Mouse (Mus musculus) liver, embryonic 14.5 days (tissue): ENCODE data around the gene Kctd11. TPM values are rescaled to one million over a fixed set of nuclear protein-coding genes. Genes with fewer than 3 reads are reported as not detected.
A peak's percentile ranks its signal among the peaks of the same experiment; 100 is the strongest.
"Not testable (repeated sequence)": the region's sequence is repeated elsewhere in the genome, so short reads cannot be mapped to it uniquely, and the experiment has no call there.

Experiments
- ATAC-seq: fragments of 200-750 bp; cut with Nextera tagmentation; 2 replicates; pipeline ENCODE4 v1.8.0; 2017; ENCODE audit warnings: moderate number of reproducible peaks, mild to moderate bottlenecking, moderate library complexity; ENCODE audit not compliant: insufficient read depth
- DNase-seq, 3 experiments: peaks; one replicate each; pipeline ENCODE4 v3.0.0-alpha.2; 2012 to 2013; ENCODE audit warnings: low read depth in 3 of 3, low spot score in 3 of 3
- H3K27ac ChIP-seq: fragments of 300-500 bp; sonication (generic); 2 replicates; pipeline ENCODE4 v1.5.1; 2014; ENCODE audit warnings: moderate library complexity, mild to moderate bottlenecking, control low read depth, inconsistent platforms
- H3K27me3 ChIP-seq: fragments of 300-500 bp; sonication (generic); 2 replicates; pipeline ENCODE4 v1.6.1; 2014; ENCODE audit warnings: mild to moderate bottlenecking, low read length, moderate library complexity; ENCODE audit not compliant: control insufficient read depth, insufficient read depth
- H3K36me3 ChIP-seq: fragments of 300-500 bp; sonication (generic); replicated peaks from 2 replicates; pipeline ENCODE4 v1.6.1; 2014; ENCODE audit warnings: low read depth; ENCODE audit not compliant: control insufficient read depth, insufficient read depth
- H3K4me1 ChIP-seq, 2 experiments: fragments of 200-500 bp in 1 of 2; fragments of 300-500 bp in 1 of 2; sonication (generic) in 1 of 2; replicated peaks; 2 replicates each; pipeline ENCODE4 v1.6.1; 2012 to 2014; ENCODE audit warnings: antibody characterized with exemption in 1 of 2, inconsistent platforms in 1 of 2, low read length in 1 of 2; ENCODE audit not compliant: control insufficient read depth in 2 of 2, insufficient read depth in 2 of 2
- H3K4me2 ChIP-seq: fragments of 300-500 bp; sonication (generic); 2 replicates; pipeline ENCODE4 v1.6.1; 2014; ENCODE audit warnings: low read depth, mild to moderate bottlenecking, control low read depth, moderate library complexity
- H3K4me3 ChIP-seq, 2 experiments: fragments of 200-500 bp in 1 of 2; fragments of 300-500 bp in 1 of 2; sonication (generic) in 1 of 2; 2 replicates each; pipeline ENCODE4 v1.5.1; 2012 to 2014; ENCODE audit warnings: low read depth in 2 of 2, low read length in 2 of 2, mild to moderate bottlenecking in 2 of 2, control low read depth in 1 of 2, inconsistent platforms in 1 of 2, moderate library complexity in 1 of 2; ENCODE audit not compliant: insufficient read depth in 1 of 2
- H3K9ac ChIP-seq: fragments of 300-500 bp; sonication (generic); replicated peaks from 2 replicates; pipeline ENCODE4 v1.6.1; 2014; ENCODE audit warnings: mild to moderate bottlenecking, control low read depth, moderate library complexity
- H3K9me3 ChIP-seq: fragments of 300-500 bp; sonication (generic); 2 replicates; pipeline ENCODE4 v1.6.1; 2016; ENCODE audit warnings: low read length, mixed read lengths; ENCODE audit not compliant: control insufficient read depth
- CTCF ChIP-seq: IDR thresholded peaks from 2 replicates; pipeline ENCODE4 v1.5.1; 2016; ENCODE audit warnings: antibody characterized with exemption, low read depth, control low read depth
- EP300 ChIP-seq: IDR thresholded peaks from 2 replicates; pipeline ENCODE4 v1.6.1; 2016; ENCODE audit warnings: antibody characterized with exemption, low read depth
- WGBS: fragments of 180-500 bp; shearing (Covaris S2); extraction: QIAGEN DNeasy Blood & Tissue Kit; methylation state at CpG from one replicate; pipeline ENCODE4 v1.1.7; 2014; ENCODE audit not compliant: insufficient replicate concordance; 5-methylcytosine and 5-hydroxymethylcytosine counted together
- polyA plus RNA-seq, 2 experiments: library from polyadenylated mRNA; depleted of rRNA in 1 of 2; stranded (reverse) in 1 of 2; unstranded in 1 of 2; fragments of >200 nt; fragmentation: Nextera tagmentation in 1 of 2; extraction: Ambion mirVana in 1 of 2; gene quantifications; 2 replicates each; pipeline versions ENCODE4 v1.2.1 to v1.2.3; 2012 to 2014

Kctd11 gene
- polyA plus RNA-seq (2012; rRNA removed) (0.93 TPM in 2 replicates), polyA plus RNA-seq (2014; fragmentation: Nextera tagmentation; extraction: Ambion mirVana) (0.53 and 1.00 TPM in 2 replicates)

GRCm38 (mm10) chr11:69880853-69881603, at the start of gene Kctd11:
TSS of gene Kctd11 (minus strand) at chr11:69881406.
- H3K4me1 ChIP-seq, result peaks cover 32 to 42% of the 10 kb centered on the region in 2 experiments

GRCm38 (mm10) chr11:69930176-69930575, 49.0 kb upstream of the Kctd11 start:
- not testable (repeated sequence) for H3K4me3 ChIP-seq, H3K27ac ChIP-seq, ATAC-seq, DNase-seq, H3K4me2 ChIP-seq, H3K4me1 ChIP-seq, H3K27me3 ChIP-seq, H3K36me3 ChIP-seq, H3K9me3 ChIP-seq, H3K9ac ChIP-seq
- 71% methylated on average over 8 of the region's 8 CpGs for WGBS

More at GRCm38 (mm10) chr11:69880853-69881603, at the start of gene Kctd11:
- under 1% methylated on average over 46 of the region's 46 CpGs for WGBS
- Histone ChIP-seq H3K4me2 (peak within 1 kb of the TSS; percentile 100), H3K27ac (peak within 1 kb of the TSS; percentile 67), H3K9me3 (no peaks in the 10 kb centered on the region), H3K27me3 (no peaks in the 10 kb centered on the region), H3K4me3 (peak within 1 kb of the TSS; percentile 59 to 64), H3K36me3 (no peaks in the 10 kb centered on the region), H3K9ac (peak within 1 kb of the TSS; percentile 70)
- TF ChIP-seq CTCF (peak; percentile 59), EP300 (no peak)
- ATAC-seq, result peak; percentile 67
- DNase-seq, result peak in 1 of 3 experiments; percentile 57

GRCm38 (mm10) chr11:69929712-69930111, 48.5 kb upstream of the Kctd11 start:
- Histone ChIP-seq H3K4me2 (no peak overlapping the region), H3K4me1 (peaks cover 5% of the 10 kb centered on the region in 2 experiments), H3K9me3 (no peaks in the 10 kb centered on the region), H3K4me3 (no peak overlapping the region), H3K27ac (no peak overlapping the region), H3K9ac (no peak overlapping the region), H3K27me3 (peaks cover 5% of the 10 kb centered on the region), H3K36me3 (no peaks in the 10 kb centered on the region)
- TF ChIP-seq CTCF (no peak), EP300 (no peak)
- no peak for ATAC-seq
- WGBS, result 25% methylated on average over 4 of the region's 4 CpGs
- DNase-seq, result no peak

DNA sequence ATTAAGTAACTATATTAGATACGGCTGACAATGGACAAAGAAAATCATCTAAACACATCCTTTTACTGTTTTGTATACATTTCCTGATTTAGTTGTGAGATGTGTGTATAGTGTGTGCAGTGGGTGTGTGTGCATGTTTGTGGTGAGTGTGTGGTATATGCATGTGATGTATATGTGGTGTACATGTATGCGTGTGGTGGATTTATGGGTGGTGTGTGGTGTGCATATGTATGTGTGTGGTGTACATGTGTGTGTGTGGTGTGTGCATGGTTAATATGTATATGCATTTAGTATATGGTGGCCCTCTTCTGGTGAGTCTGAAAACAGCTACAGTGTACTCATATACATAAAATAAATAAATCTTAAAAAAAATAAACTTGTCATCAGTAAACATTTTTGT, 46.3 kb upstream of the Kctd11 start:
- Histone ChIP-seq H3K36me3 (no peaks in the 10 kb centered on the region), H3K27me3 (no peaks in the 10 kb centered on the region), H3K9me3 (no peaks in the 10 kb centered on the region), H3K4me1 (peaks cover 10% of the 10 kb centered on the region in 2 experiments), H3K4me2 (no peak overlapping the region), H3K4me3 (no peak overlapping the region), H3K9ac (no peak overlapping the region), H3K27ac (no peak overlapping the region)
- no peak for TF ChIP-seq EP300
- peak; percentile 25; the same call in 1 of the 2 replicates for TF ChIP-seq CTCF
- DNase-seq (no peak), ATAC-seq (no peak)
- WGBS, result 84% methylated on average over 2 of the region's 2 CpGs

DNA sequence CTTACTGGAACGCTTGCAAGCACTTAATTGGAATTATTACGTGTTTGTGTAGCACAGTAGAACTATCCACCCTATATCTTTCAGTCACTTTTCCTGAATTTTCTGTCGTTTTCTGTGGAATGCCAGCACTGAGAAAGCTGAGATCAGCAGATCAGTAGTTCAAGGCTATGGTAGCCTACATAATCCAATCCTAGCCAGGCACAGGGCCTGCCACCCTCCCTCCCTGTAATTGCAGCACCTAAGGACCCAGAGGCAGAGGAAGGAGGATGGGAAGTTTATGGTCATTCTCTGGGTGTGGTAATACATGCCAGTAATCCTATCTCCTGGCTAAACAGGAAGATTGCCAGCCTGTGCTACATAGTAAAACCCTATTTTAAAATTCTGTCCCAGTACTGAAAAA, 41.6 kb upstream of the Kctd11 start:
- 59% methylated on average over 3 of the region's 3 CpGs for WGBS
- Histone ChIP-seq H3K27me3 (no peaks in the 10 kb centered on the region), H3K36me3 (peaks cover 17% of the 10 kb centered on the region), H3K4me3 (peak overlapping the region in 1 of 2 experiments; percentile 99; a peak in 2 of 4 replicates), H3K9me3 (no peaks in the 10 kb centered on the region), H3K4me1 (peaks cover 30 to 31% of the 10 kb centered on the region in 2 experiments), H3K4me2 (peak overlapping the region; percentile 100), H3K9ac (peak overlapping the region; percentile 84; the same call in 1 of the 2 replicates), H3K27ac (peak overlapping the region; percentile 99)
- no peak for ATAC-seq
- DNase-seq, result no peak
- TF ChIP-seq CTCF (no peak), EP300 (no peak)
